Mouse (Mus musculus) erythroblast, embryonic 14.5 days (primary cell): ENCODE measurements around the gene 4930519P11Rik.

Source experiments
- GATA1 ChIP-seq: IDR thresholded peaks from 2 replicates; pipeline ENCODE4 v1.6.1; 2012; ENCODE audit warnings: low read length, inconsistent platforms, mixed read lengths
- TAL1 ChIP-seq: IDR thresholded peaks from 3 replicates; pipeline ENCODE4 v1.6.1; 2012; ENCODE audit warnings: low read length, inconsistent platforms, mixed read lengths

GRCm38 (mm10) chr2:154638521-154638920 is 25.3 kb upstream of the 4930519P11Rik start:
- TF ChIP-seq TAL1 (no peak), GATA1 (no peak)
